Mouse (Mus musculus) left cerebral cortex, adult 9 months (tissue): ENCODE measurements around the gene Ntrk1.

Source experiments
- DNase-seq, 2 experiments: peaks; one replicate each; pipeline ENCODE4 v3.0.0; 2022; ENCODE audit warnings: low spot score in 2 of 2

Gene Ntrk1

GRCm38 (mm10) chr3:87753829-87754228 is 41.1 kb downstream of the Ntrk1 start:
- no peak for DNase-seq

GRCm38 (mm10) chr3:87752567-87752966 is 42.4 kb downstream of the Ntrk1 start:
- no peak for DNase-seq

DNA sequence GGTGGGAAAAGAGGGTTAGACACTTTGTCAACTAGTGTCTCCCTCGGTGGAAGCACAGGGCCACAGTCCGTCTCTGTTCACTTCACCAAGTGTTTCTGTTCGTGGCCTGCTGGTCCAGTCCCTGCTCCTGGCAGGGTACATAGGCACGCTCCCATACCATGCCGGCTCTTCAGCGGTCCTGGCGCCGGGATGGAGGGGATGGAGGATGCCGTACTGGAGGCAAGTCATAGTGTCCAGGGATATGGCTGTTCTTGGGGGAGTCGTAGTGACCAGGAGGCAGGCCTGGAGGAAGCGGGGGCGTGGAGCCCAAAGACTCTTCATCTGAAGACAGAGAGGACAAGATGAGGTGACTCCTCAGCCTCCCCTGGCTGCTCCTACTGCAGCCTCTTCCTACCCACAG is 45.0 kb downstream of the Ntrk1 start:
- no peak for DNase-seq

- DNase-seq, result peak in 1 of 2 experiments; percentile 57
Measured at GRCm38 (mm10) chr3:87749036-87749435, 45.9 kb downstream of the Ntrk1 start.

GRCm38 (mm10) chr3:87748431-87748830 is 46.5 kb downstream of the Ntrk1 start, which contains the start of gene Lrrc71:
TSS of gene Lrrc71 (minus strand) at chr3:87748625.
- no peak for DNase-seq

DNA sequence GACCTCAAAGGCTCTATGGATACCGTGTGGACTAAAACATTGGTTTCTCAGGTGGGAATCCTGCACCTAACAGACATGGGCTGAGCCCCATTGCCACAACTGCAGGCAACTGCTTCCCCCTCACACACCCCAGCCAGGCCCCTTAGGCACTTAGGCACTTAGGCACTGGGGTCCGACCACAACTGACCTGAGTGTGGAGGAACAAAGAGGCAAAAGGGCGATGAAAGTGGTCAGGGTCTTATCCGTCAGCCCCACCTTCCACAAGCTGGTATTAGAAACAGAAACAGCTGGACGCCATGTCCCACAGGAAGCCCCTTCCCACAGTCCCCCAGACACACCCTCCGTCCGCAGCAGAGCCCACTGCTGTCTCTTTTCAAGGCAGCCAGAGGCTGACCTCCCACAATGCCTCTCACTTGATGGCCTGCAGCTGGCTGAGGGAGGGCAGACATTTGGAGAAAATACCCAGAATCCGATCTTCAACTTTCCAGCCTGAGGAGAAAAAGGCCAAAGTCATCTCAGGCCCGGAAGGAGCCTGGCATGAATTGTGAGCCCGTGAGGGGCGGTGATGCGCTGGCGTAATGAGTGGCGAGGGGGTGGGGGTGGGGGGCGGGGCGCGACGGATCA is 49.8 kb downstream of the Ntrk1 start:
- no peak for DNase-seq

GRCm38 (mm10) chr3:87743927-87744326 is 51.0 kb downstream of the Ntrk1 start:
- DNase-seq, result no peak

DNA sequence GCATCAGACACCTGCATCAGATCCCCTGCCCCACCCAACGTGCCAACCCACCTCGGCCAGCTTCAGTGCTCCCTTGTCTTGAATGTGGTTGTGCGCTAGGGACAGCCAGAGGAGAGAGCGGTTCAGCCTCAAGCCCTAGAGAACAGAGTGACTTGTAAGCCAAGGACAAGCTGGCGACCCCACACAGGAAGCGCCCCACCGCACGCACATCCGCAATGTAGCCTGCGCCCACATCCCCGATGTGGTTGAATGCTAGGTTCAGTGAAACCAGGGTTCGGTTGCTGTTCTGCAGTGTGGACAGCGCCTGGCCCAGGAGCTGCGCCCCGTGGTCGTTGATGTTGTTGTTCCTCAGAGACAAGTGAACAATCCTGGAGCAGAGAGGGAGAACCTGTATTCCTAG is 52.2 kb downstream of the Ntrk1 start:
- no peak for DNase-seq

DNA sequence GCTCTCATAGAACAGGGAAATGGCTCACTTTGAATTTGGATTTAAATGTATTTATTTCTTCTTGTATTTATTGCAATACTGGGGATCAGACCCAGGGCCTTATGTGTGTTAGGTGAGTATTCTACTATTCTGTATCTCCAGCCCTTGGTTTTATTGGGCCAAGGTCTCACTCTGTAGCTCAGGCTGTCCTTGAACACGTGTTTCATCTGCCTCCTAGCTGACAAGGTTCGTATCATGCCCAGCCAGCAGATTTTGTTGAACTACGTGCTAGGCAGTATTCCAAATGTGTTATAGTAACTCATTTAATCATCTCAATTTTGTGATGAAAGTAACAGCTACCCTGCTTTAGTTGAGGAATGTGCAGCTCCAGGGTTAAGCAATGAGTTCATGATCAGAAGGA is 52.9 kb downstream of the Ntrk1 start:
- DNase-seq, result no peak

- DNase-seq, result no peak
Measured at GRCm38 (mm10) chr3:87738906-87739305, 56.1 kb downstream of the Ntrk1 start.

- DNase-seq, result no peak
Measured at GRCm38 (mm10) chr3:87735335-87735734, 59.6 kb downstream of the Ntrk1 start.

DNA sequence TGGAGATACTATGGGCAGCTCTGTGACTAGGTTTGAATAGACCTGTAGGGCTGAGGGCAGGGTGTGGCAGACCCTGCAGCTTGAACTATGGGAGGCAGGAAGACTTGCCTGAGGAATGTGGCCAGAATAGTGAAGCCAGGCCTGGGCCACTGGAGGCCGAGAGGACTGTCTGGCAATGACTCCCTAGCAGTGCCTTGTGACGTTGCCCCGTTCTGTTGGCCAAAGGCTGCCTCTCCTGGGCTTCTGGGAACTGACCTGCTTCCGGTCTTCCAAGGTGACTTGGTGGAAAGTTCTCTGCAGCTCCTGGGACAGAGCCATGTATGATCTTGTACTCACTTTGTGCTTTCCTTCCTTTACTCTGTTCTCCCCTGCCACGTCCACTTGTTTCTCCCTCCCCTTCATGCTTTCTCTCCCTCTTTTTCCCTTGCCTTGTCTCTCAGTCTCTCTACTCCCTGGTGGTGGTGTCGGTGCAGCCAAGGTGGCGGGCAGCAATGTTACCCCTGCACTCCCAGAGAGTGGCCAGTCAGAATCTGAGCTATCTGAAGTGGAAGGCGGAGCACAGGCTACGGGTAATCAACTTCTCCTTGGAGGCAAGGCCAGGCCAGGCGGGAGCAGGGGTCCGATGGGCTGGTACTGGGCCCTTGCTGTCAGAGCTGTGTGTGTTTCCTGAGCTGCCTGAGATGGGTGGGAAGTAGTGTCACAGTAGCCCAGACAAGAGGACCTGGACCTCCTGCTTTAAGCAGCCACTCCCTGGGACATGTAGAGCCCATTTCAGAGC is 60.8 kb downstream of the Ntrk1 start:
- DNase-seq, result no peak

GRCm38 (mm10) chr3:87733098-87733497 is 61.9 kb downstream of the Ntrk1 start:
- no peak for DNase-seq

DNA sequence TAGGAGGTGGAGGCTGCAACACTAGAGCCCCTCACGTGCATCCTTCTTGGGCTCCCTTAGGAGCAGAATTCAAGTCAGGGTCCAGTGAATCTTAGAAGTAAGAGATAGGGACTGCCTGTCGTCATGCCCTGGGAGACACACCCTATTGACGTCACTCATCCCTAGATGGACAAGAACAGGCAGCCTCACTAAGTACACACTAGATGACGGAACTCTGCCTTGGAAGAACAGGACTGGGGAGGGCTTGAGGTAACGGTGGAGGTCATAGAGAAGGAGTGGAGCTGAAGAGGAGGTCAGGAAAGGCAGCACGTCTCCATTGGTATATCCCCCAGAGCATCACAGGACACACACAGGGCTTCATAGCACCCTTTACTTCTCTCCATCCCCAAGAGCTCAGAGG is 66.3 kb downstream of the Ntrk1 start:
- no peak for DNase-seq
